Mouse (Mus musculus): ENCODE measurements around the gene Stxbp5l. TPM values are rescaled to one million over a fixed set of nuclear protein-coding genes. Genes with fewer than 3 reads are reported as not detected.

The Stxbp5l gene
- polyA plus RNA-seq, 1 experiment from 2014 or later: 0.26 TPM

Other genes with a start within 250 kb of the Stxbp5l start
- 29.2 and 34.0 TPM in 2 replicates for gene Gtf2e1, start 154.8 kb upstream of the Stxbp5l start, polyA plus RNA-seq (2014; fragmentation: Nextera tagmentation; extraction: Ambion mirVana)
- 29.6 and 33.5 TPM in 2 replicates for gene Rabl3, start 154.9 kb upstream of the Stxbp5l start, polyA plus RNA-seq (2014; fragmentation: Nextera tagmentation; extraction: Ambion mirVana)
- gene Hgd, start 195.2 kb upstream of the Stxbp5l start, polyA plus RNA-seq (2014; fragmentation: Nextera tagmentation; extraction: Ambion mirVana): 13.6 and 13.7 TPM in 2 replicates